Mouse (Mus musculus): Measurements from ENCODE around the gene Eif5a2. TPM values are rescaled to one million over a fixed set of nuclear protein-coding genes. Genes with fewer than 3 reads are reported as not detected.

Eif5a2 gene
- 1.2 and 1.8 TPM in 2 replicates for polyA plus RNA-seq (2012; rRNA removed; ENCODE audit: low replicate concordance)

DNA sequence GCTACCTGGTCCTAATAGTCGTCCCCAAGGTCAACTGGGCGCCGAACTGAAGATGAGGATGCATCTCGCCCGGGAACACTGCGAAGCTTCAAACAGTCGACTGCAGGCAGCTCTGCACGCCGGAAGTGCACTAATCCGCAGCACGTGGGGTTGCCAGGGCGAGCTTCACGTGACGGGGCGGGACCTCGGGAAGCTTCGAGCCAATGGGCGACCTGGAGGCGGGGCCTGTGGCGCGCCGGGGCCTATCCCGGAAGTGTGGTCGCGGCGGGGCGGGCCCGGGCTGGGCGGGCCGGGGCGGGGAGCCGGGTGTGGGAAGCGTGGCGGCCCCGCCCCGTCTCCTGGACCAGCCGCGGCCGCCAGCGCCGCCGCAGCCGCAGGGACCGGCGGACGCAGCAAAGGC is at the start of gene Eif5a2:
Eif5a2 (plus strand) TSS at position 283 of the 400 bp plus-strand sequence.

DNA sequence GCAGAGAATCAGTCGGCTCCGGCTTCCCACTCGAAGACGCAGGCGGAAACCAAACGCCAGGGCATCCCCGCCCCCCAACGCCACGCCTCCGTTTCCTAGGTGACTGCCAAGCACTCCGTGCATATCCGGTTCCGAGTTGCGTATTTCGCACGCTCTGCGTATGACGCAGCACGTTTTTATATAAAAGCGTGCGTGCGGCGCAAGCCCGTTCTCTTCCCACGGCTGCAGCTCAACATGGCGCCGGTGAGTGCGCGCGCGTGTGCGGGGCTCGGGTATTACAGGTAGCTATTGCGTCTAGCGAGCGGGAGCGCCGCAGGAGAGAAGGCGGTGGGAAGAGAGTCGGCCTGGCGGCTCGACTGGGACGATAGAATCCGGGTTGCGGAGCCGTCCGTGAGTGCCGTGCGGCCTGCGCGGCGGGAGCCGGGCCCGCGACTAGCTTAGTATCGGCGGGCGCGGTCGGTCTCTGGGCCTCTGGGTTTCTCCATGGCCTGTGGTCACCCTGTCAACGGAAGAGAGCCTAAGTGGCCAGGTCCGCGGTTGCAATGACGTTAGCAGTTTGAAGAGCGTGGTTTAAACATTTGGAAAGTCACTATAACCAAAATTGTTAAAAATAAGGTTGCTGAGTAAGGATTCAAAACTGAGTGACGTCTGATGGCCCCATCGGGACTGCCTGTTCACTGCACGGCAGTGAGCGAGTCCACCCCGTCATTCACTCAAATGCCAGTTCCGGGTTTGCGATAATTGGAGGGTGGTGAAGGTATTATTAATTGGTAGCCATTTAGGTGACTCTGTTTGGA is 24.4 kb downstream of the Eif5a2 start, which contains the start of gene Rpl22l1:
Rpl22l1 (plus strand) TSS at position 136 of the 797 bp plus-strand sequence.

Other genes starting within 250 kb of the Eif5a2 start
- gene Slc2a2, start 83.4 kb upstream of the Eif5a2 start, polyA plus RNA-seq (2012; rRNA removed; ENCODE audit: low replicate concordance), result 0.09 and 0.43 TPM in 2 replicates
- gene Rpl22l1, start 24.2 kb downstream of the Eif5a2 start, polyA plus RNA-seq (2012; rRNA removed; ENCODE audit: low replicate concordance), result 8.3 and 13.1 TPM in 2 replicates
- not detected in 2 replicates for gene Gm1527, start 111.3 kb downstream of the Eif5a2 start, polyA plus RNA-seq (2012; rRNA removed; ENCODE audit: low replicate concordance)

Data from subcutaneous adipose tissue, adult 2 months (tissue).